Mouse (Mus musculus): Measurements from ENCODE around the gene Fbxw5. TPM values are rescaled to one million over a fixed set of nuclear protein-coding genes. Genes with fewer than 3 reads are reported as not detected.

Gene Fbxw5
- polyA plus RNA-seq, 1 experiment from 2014 or later: 72.6 TPM

GRCm38 (mm10) chr2:25501593-25502486 is 1.3 kb downstream of the Fbxw5 start, which contains the start of gene C8g:
C8g (minus strand) TSS chr2:25501719.
- Histone ChIP-seq H3K27me3 (no peaks in the 10 kb centered on the region), H3K4me1 (replicated peaks) (peaks cover 20% of the 10 kb centered on the region), H3K27ac (peak within 1 kb of the TSS; percentile 51), H3K4me2 (peak within 1 kb of the TSS; percentile 91), H3K9me3 (replicated peaks) (no peaks in the 10 kb centered on the region), H3K36me3 (peaks cover 21% of the 10 kb centered on the region), H3K9ac (peak within 1 kb of the TSS; percentile 91), H3K4me3 (peak within 1 kb of the TSS; percentile 64)
- 75% methylated on average over 20 of the region's 20 CpGs for WGBS
- ATAC-seq (replicated peaks; ENCODE audit: insufficient number of reproducible peaks, insufficient read depth, low FRiP score, low read depth): no peak

- Histone ChIP-seq H3K4me2 (no peak overlapping the region), H3K36me3 (peaks cover 21% of the 10 kb centered on the region), H3K27me3 (no peaks in the 10 kb centered on the region), H3K4me1 (replicated peaks) (peaks cover 20% of the 10 kb centered on the region), H3K9me3 (replicated peaks) (no peaks in the 10 kb centered on the region), H3K4me3 (no peak overlapping the region), H3K9ac (no peak overlapping the region), H3K27ac (no peak overlapping the region)
- 77% methylated on average over 3 of the region's 3 CpGs for WGBS
- no peak for ATAC-seq (replicated peaks; ENCODE audit: insufficient number of reproducible peaks, insufficient read depth, low FRiP score, low read depth)
These were observed 2.2 kb downstream of the Fbxw5 start for GRCm38 (mm10) chr2:25502726-25503125.

- no peaks in the 10 kb centered on the region for H3K27me3 ChIP-seq
- no peak overlapping the region for H3K9ac ChIP-seq
- no peak overlapping the region for H3K4me3 ChIP-seq
- ATAC-seq (replicated peaks; ENCODE audit: insufficient number of reproducible peaks, insufficient read depth, low FRiP score, low read depth): no peak
- H3K36me3 ChIP-seq: peaks cover 21% of the 10 kb centered on the region
- WGBS: 91% methylated on average over 19 of the region's 19 CpGs
- no peak overlapping the region for H3K27ac ChIP-seq
- H3K9me3 ChIP-seq (replicated peaks): no peaks in the 10 kb centered on the region
- H3K4me2 ChIP-seq: no peak overlapping the region
- peaks cover 16% of the 10 kb centered on the region for H3K4me1 ChIP-seq (replicated peaks)
These were observed 4.0 kb downstream of the Fbxw5 start for GRCm38 (mm10) chr2:25504538-25504937.

- 78% methylated on average over 1 of the region's 1 CpGs for WGBS
- Histone ChIP-seq H3K27me3 (no peaks in the 10 kb centered on the region), H3K4me2 (no peak overlapping the region), H3K36me3 (peaks cover 21% of the 10 kb centered on the region), H3K4me3 (no peak overlapping the region), H3K27ac (no peak overlapping the region), H3K9ac (no peak overlapping the region), H3K9me3 (replicated peaks) (no peaks in the 10 kb centered on the region), H3K4me1 (replicated peaks) (peaks cover 16% of the 10 kb centered on the region)
- ATAC-seq (replicated peaks; ENCODE audit: insufficient number of reproducible peaks, insufficient read depth, low FRiP score, low read depth): no peak
These were observed 4.5 kb downstream of the Fbxw5 start for GRCm38 (mm10) chr2:25505000-25505399.

GRCm38 (mm10) chr2:25505860-25506259 is 5.3 kb downstream of the Fbxw5 start:
- peaks cover 12% of the 10 kb centered on the region for H3K4me1 ChIP-seq (replicated peaks)
- no peak overlapping the region for H3K4me2 ChIP-seq
- H3K36me3 ChIP-seq: peaks cover 21% of the 10 kb centered on the region
- no peaks in the 10 kb centered on the region for H3K27me3 ChIP-seq
- no peaks in the 10 kb centered on the region for H3K9me3 ChIP-seq (replicated peaks)
- no peak overlapping the region for H3K9ac ChIP-seq
- no peak overlapping the region for H3K4me3 ChIP-seq
- H3K27ac ChIP-seq: no peak overlapping the region
- no peak for ATAC-seq (replicated peaks; ENCODE audit: insufficient number of reproducible peaks, insufficient read depth, low FRiP score, low read depth)
- WGBS: 99% methylated on average over 4 of the region's 4 CpGs

- Histone ChIP-seq H3K4me2 (no peak overlapping the region), H3K36me3 (peaks cover 21% of the 10 kb centered on the region), H3K4me1 (replicated peaks) (peaks cover 4% of the 10 kb centered on the region), H3K27me3 (no peaks in the 10 kb centered on the region), H3K9ac (no peak overlapping the region), H3K4me3 (no peak overlapping the region), H3K9me3 (replicated peaks) (no peaks in the 10 kb centered on the region), H3K27ac (no peak overlapping the region)
- ATAC-seq (replicated peaks; ENCODE audit: insufficient number of reproducible peaks, insufficient read depth, low FRiP score, low read depth): no peak
- WGBS: 32% methylated on average over 5 of the region's 5 CpGs
These were observed 6.4 kb downstream of the Fbxw5 start for GRCm38 (mm10) chr2:25506964-25507363.

GRCm38 (mm10) chr2:25509912-25510311 is 9.4 kb downstream of the Fbxw5 start:
- ATAC-seq (replicated peaks; ENCODE audit: insufficient number of reproducible peaks, insufficient read depth, low FRiP score, low read depth): no peak
- H3K9me3 ChIP-seq (replicated peaks): no peaks in the 10 kb centered on the region
- H3K9ac ChIP-seq: no peak overlapping the region
- 63% methylated on average over 3 of the region's 3 CpGs for WGBS
- H3K27ac ChIP-seq: no peak overlapping the region
- no peaks in the 10 kb centered on the region for H3K4me1 ChIP-seq (replicated peaks)
- H3K4me3 ChIP-seq: no peak overlapping the region
- peaks cover 2% of the 10 kb centered on the region; the same call in 1 of the 2 replicates for H3K36me3 ChIP-seq
- no peaks in the 10 kb centered on the region for H3K27me3 ChIP-seq
- H3K4me2 ChIP-seq: no peak overlapping the region

- no peaks in the 10 kb centered on the region for H3K4me1 ChIP-seq (replicated peaks)
- 85% methylated on average over 9 of the region's 9 CpGs for WGBS
- no peak for ATAC-seq (replicated peaks; ENCODE audit: insufficient number of reproducible peaks, insufficient read depth, low FRiP score, low read depth)
These were observed 26.2 kb downstream of the Fbxw5 start for GRCm38 (mm10) chr2:25526510-25527302.

GRCm38 (mm10) chr2:25533707-25534106 is 33.2 kb downstream of the Fbxw5 start:
- H3K4me3 ChIP-seq: no peak overlapping the region
- peak overlapping the region; percentile 43 for H3K27ac ChIP-seq
- WGBS: 96% methylated on average over 2 of the region's 2 CpGs
- no peak for ATAC-seq (replicated peaks; ENCODE audit: insufficient number of reproducible peaks, insufficient read depth, low FRiP score, low read depth)
- H3K36me3 ChIP-seq: peaks cover 57% of the 10 kb centered on the region
- H3K27me3 ChIP-seq: no peaks in the 10 kb centered on the region
- no peak overlapping the region for H3K9ac ChIP-seq
- peaks cover 9% of the 10 kb centered on the region; the same call in 1 of the 2 replicates for H3K4me1 ChIP-seq (replicated peaks)
- no peak overlapping the region for H3K4me2 ChIP-seq
- no peaks in the 10 kb centered on the region for H3K9me3 ChIP-seq (replicated peaks)

More at GRCm38 (mm10) chr2:25526510-25527302, 26.2 kb downstream of the Fbxw5 start:
- no peak overlapping the region for H3K4me3 ChIP-seq
- no peaks in the 10 kb centered on the region for H3K9me3 ChIP-seq (replicated peaks)
- H3K27ac ChIP-seq: no peak overlapping the region
- H3K27me3 ChIP-seq: no peaks in the 10 kb centered on the region
- no peak overlapping the region for H3K4me2 ChIP-seq
- no peak overlapping the region for H3K9ac ChIP-seq
- H3K36me3 ChIP-seq: peaks cover 89% of the 10 kb centered on the region

- H3K27me3 ChIP-seq: no peaks in the 10 kb centered on the region
- 0 out of 2 replicates have a peak, but pooled peaks have one; percentile 62 for ATAC-seq (replicated peaks; ENCODE audit: insufficient number of reproducible peaks, insufficient read depth, low FRiP score, low read depth)
- H3K9me3 ChIP-seq (replicated peaks): no peaks in the 10 kb centered on the region
- H3K4me3 ChIP-seq: no peak overlapping the region
- no peak overlapping the region for H3K4me2 ChIP-seq
- no peak overlapping the region for H3K9ac ChIP-seq
- H3K27ac ChIP-seq: peak overlapping the region; percentile 31; the same call in 1 of the 2 replicates
- WGBS: 71% methylated on average over 3 of the region's 3 CpGs
- H3K36me3 ChIP-seq: peaks cover 51% of the 10 kb centered on the region
- H3K4me1 ChIP-seq (replicated peaks): peaks cover 9% of the 10 kb centered on the region; the same call in 1 of the 2 replicates
These were observed 33.8 kb downstream of the Fbxw5 start for GRCm38 (mm10) chr2:25534178-25534865.

- Histone ChIP-seq H3K27ac (peak overlapping the region; percentile 31; the same call in 1 of the 2 replicates), H3K36me3 (peaks cover 47% of the 10 kb centered on the region), H3K4me3 (no peak overlapping the region), H3K9me3 (replicated peaks) (no peaks in the 10 kb centered on the region), H3K27me3 (no peaks in the 10 kb centered on the region), H3K4me1 (replicated peaks) (peaks cover 9% of the 10 kb centered on the region; the same call in 1 of the 2 replicates), H3K4me2 (no peak overlapping the region), H3K9ac (no peak overlapping the region)
- no peak for ATAC-seq (replicated peaks; ENCODE audit: insufficient number of reproducible peaks, insufficient read depth, low FRiP score, low read depth)
- 92% methylated on average over 2 of the region's 2 CpGs for WGBS
These were observed 34.3 kb downstream of the Fbxw5 start for GRCm38 (mm10) chr2:25534866-25535182.
